ENCODE assay signal across 23 mouse cellular contexts in the genomic region with DNA sequence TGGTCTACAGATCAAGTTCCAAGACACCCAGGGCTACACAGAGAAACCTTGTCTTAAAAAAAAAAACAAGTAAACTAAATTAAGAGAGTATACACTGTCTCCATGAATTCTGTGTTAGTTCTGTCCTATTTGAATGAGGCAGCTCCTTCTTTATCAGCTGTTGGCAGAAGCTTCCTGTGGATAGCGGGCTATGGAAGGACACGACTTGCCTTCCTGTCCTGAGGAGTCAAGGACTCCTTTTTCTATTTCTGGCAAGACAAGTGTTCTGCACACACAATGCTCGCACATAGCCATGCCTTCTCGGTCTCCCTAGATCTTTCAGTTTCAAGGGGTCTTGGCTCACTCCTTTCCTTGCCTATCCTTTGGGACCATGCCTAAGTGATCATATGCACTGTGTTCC. TPM values are rescaled to one million over a fixed set of nuclear protein-coding genes. Genes with fewer than 3 reads are reported as not detected.
A peak's percentile ranks its signal among the peaks of the same experiment; 100 is the strongest.
DNase-seq lines count a peak whose midpoint lies in the region; ATAC-seq and TF ChIP-seq lines count a peak whose summit lies in the region.
"Had no signal": no experiment of that assay in that cellular context is flagged by ENCODE, and none has a peak within 500 bp of the region (broad histone marks: within the 10 kb centered on the region; RNA-seq: fewer than 3 reads in every experiment).

No protein-coding gene starts in this region.

- H3K4me1 ChIP-seq in heart, embryonic 12.5 days (replicated peaks): 0 out of 2 replicates have a peak, but pooled peaks cover 5% of the 10 kb centered on the region
- peaks cover 9% of the 10 kb centered on the region for H3K4me1 ChIP-seq in heart, embryonic 10.5 days
- H3K4me1 ChIP-seq in liver, embryonic 12.5 days: peaks cover 11% of the 10 kb centered on the region; the same call in 1 of the 2 replicates
- H3K4me1 ChIP-seq in MEL (ENCODE audit: control insufficient read depth in 1 of 2, insufficient read depth in 2 of 2, low read length in 2 of 2): peaks cover under 1 to 6% of the 10 kb centered on the region in 2 experiments; a peak in 3 of 4 replicates
- peaks cover 4% of the 10 kb centered on the region for H3K4me1 ChIP-seq in liver, postnatal 0 days (ENCODE audit: insufficient read depth)
- H3K4me1 ChIP-seq: embryonic facial prominence, embryonic 15.5 days; limb, embryonic 12.5 days; midbrain, embryonic 13.5 days; stomach, embryonic 15.5 days had no signal

- no peak for TF ChIP-seq CTCF in MEL (IDR thresholded peaks at IDR 0.05 in 2 of 3, conservative IDR thresholded peaks at IDR 0.05 in 1 of 3; ENCODE audit: control insufficient read depth in 1 of 3, insufficient read depth in 1 of 3, low read depth in 2 of 3, low read length in 3 of 3, poor library complexity in 1 of 3, severe bottlenecking in 1 of 3)
- no peak for TF ChIP-seq CTCF in liver, postnatal 0 days (IDR thresholded peaks at IDR 0.05; ENCODE audit: low read depth)

- H3K27me3 ChIP-seq in heart, embryonic 12.5 days (replicated peaks): no peaks in the 10 kb centered on the region
- H3K27me3 ChIP-seq in heart, embryonic 10.5 days (ENCODE audit: insufficient read depth, poor library complexity, severe bottlenecking): no peaks in the 10 kb centered on the region; the same call in 1 of the 2 replicates
- no peaks in the 10 kb centered on the region for H3K27me3 ChIP-seq in liver, embryonic 12.5 days (replicated peaks)
- H3K27me3 ChIP-seq in MEL (ENCODE audit: control insufficient read depth in 1 of 2, insufficient read depth in 2 of 2, low read length in 2 of 2): peaks cover 3 to 7% of the 10 kb centered on the region in 2 experiments
- no peaks in the 10 kb centered on the region for H3K27me3 ChIP-seq in liver, postnatal 0 days (ENCODE audit: insufficient read depth, low read length)
- H3K27me3 ChIP-seq: embryonic facial prominence, embryonic 15.5 days; limb, embryonic 12.5 days; midbrain, embryonic 13.5 days; stomach, embryonic 15.5 days had no signal

- TF ChIP-seq RAD21 in MEL (IDR thresholded peaks at IDR 0.05; ENCODE audit: low read depth, low read length): no peak

- 0 out of 2 replicates have a peak, but pooled peaks have one; percentile 29 for ATAC-seq in heart, embryonic 12.5 days (ENCODE audit: insufficient number of reproducible peaks, low FRiP score)
- no peak for ATAC-seq in liver, embryonic 12.5 days
- ATAC-seq in liver, postnatal 0 days: no peak; the same call in 1 of the 2 replicates
- ATAC-seq: inflammation-experienced regulatory T-cells, adult 6 months; midbrain, embryonic 13.5 days had no signal

- H3K9ac ChIP-seq in heart, embryonic 12.5 days: no peak overlapping the region
- H3K9ac ChIP-seq in liver, embryonic 12.5 days: no peak overlapping the region
- no peak overlapping the region for H3K9ac ChIP-seq in MEL (ENCODE audit: control insufficient read depth, low read depth, low read length, poor library complexity, severe bottlenecking)
- no peak overlapping the region for H3K9ac ChIP-seq in liver, postnatal 0 days (replicated peaks)
- H3K9ac ChIP-seq: embryonic facial prominence, embryonic 15.5 days; limb, embryonic 12.5 days; midbrain, embryonic 13.5 days; stomach, embryonic 15.5 days had no signal

- TF ChIP-seq EP300 in MEL (IDR thresholded peaks at IDR 0.05; ENCODE audit: low read depth in 1 of 2, low read length in 2 of 2): no peak
- TF ChIP-seq EP300 in liver, postnatal 0 days (IDR thresholded peaks at IDR 0.05; ENCODE audit: low read depth): peak; percentile 74

- no peak overlapping the region for H3K4me2 ChIP-seq in heart, embryonic 12.5 days
- no peak overlapping the region for H3K4me2 ChIP-seq in liver, embryonic 12.5 days
- no peak overlapping the region for H3K4me2 ChIP-seq in liver, postnatal 0 days (ENCODE audit: low read depth, low read length)
- H3K4me2 ChIP-seq: embryonic facial prominence, embryonic 15.5 days; limb, embryonic 12.5 days; midbrain, embryonic 13.5 days; stomach, embryonic 15.5 days had no signal

- no peaks in the 10 kb centered on the region for H3K36me3 ChIP-seq in heart, embryonic 12.5 days
- H3K36me3 ChIP-seq in heart, embryonic 10.5 days: no peaks in the 10 kb centered on the region
- no peaks in the 10 kb centered on the region for H3K36me3 ChIP-seq in liver, embryonic 12.5 days
- peaks cover 0 to 5% of the 10 kb centered on the region in 2 experiments; a peak in 2 of 4 replicates for H3K36me3 ChIP-seq in MEL (ENCODE audit: control insufficient read depth in 1 of 2, insufficient read depth in 2 of 2, low read length in 2 of 2)
- H3K36me3 ChIP-seq in liver, postnatal 0 days (replicated peaks; ENCODE audit: insufficient read depth, low read length): no peaks in the 10 kb centered on the region
- H3K36me3 ChIP-seq: embryonic facial prominence, embryonic 15.5 days; limb, embryonic 12.5 days; midbrain, embryonic 13.5 days; stomach, embryonic 15.5 days had no signal

- H3K27ac ChIP-seq in heart, embryonic 12.5 days (ENCODE audit: poor library complexity, severe bottlenecking): peak overlapping the region; percentile 42; the same call in 1 of the 2 replicates
- H3K27ac ChIP-seq in heart, embryonic 10.5 days: no peak overlapping the region
- peak overlapping the region; percentile 52; the same call in 1 of the 2 replicates for H3K27ac ChIP-seq in liver, embryonic 12.5 days
- no peak overlapping the region for H3K27ac ChIP-seq in MEL (ENCODE audit: control insufficient read depth, low read depth, low read length)
- no peak overlapping the region for H3K27ac ChIP-seq in liver, postnatal 0 days (ENCODE audit: low read depth)
- H3K27ac ChIP-seq: embryonic facial prominence, embryonic 15.5 days; limb, embryonic 12.5 days; macrophage; midbrain, embryonic 13.5 days; stomach, embryonic 15.5 days had no signal

- DNase-seq in heart, embryonic 10.5 days (ENCODE audit: low spot score): no peak
- DNase-seq in liver: no peak
- DNase-seq in MEL (ENCODE audit: low read depth, low spot score): no peak
- no peak for DNase-seq in liver, postnatal 0 days
- no peak for DNase-seq in left cerebral cortex, postnatal 14 days (ENCODE audit: low spot score in 2 of 2)
- DNase-seq: cerebellum, postnatal 10 days; embryo, embryonic 11 days; gastrocnemius, postnatal 36 days; kidney, postnatal 14 days; layer of hippocampus, adult 9-11 months; right cerebral cortex, postnatal 14 days; thymus, adult 2 months had no signal

- no peak for TF ChIP-seq POLR2A in MEL (IDR thresholded peaks at IDR 0.05; ENCODE audit: control insufficient read depth in 1 of 2, insufficient read depth in 1 of 2, low read depth in 1 of 2, low read length in 2 of 2, poor library complexity in 1 of 2)

- WGBS in heart, embryonic 12.5 days: 39% methylated on average over 4 of the region's 4 CpGs
- WGBS in heart, embryonic 10.5 days: 57% methylated on average over 4 of the region's 4 CpGs
- 25% methylated on average over 4 of the region's 4 CpGs for WGBS in liver, embryonic 12.5 days (ENCODE audit: insufficient replicate concordance)
- 54% methylated on average over 4 of the region's 4 CpGs for WGBS in liver, postnatal 0 days (ENCODE audit: insufficient replicate concordance)

- no peak overlapping the region for H3K4me3 ChIP-seq in heart, embryonic 12.5 days
- H3K4me3 ChIP-seq in heart, embryonic 10.5 days: no peak overlapping the region
- H3K4me3 ChIP-seq in liver, embryonic 12.5 days: no peak overlapping the region
- H3K4me3 ChIP-seq in MEL (ENCODE audit: control insufficient read depth in 1 of 2, insufficient read depth in 1 of 2, low read depth in 2 of 2, low read length in 2 of 2): no peak overlapping the region
- H3K4me3 ChIP-seq in liver, postnatal 0 days (ENCODE audit: low read depth, low read length): no peak overlapping the region
- H3K4me3 ChIP-seq: embryonic facial prominence, embryonic 15.5 days; limb, embryonic 12.5 days; midbrain, embryonic 13.5 days; stomach, embryonic 15.5 days had no signal

- intact Hi-C loops in left cerebral cortex, postnatal 14 days (cut with DNase I): no loop called here

- no peaks in the 10 kb centered on the region for H3K79me2 ChIP-seq in MEL (ENCODE audit: control insufficient read depth, insufficient read depth, low read length, poor library complexity)

- peaks cover 6% of the 10 kb centered on the region for H3K9me3 ChIP-seq in heart, embryonic 12.5 days (replicated peaks)
- no peaks in the 10 kb centered on the region for H3K9me3 ChIP-seq in heart, embryonic 10.5 days
- no peaks in the 10 kb centered on the region for H3K9me3 ChIP-seq in liver, embryonic 12.5 days (replicated peaks)
- H3K9me3 ChIP-seq in MEL (replicated peaks; ENCODE audit: insufficient read depth, low read length): no peaks in the 10 kb centered on the region
- H3K9me3 ChIP-seq in liver, postnatal 0 days (ENCODE audit: low read length): no peaks in the 10 kb centered on the region
- H3K9me3 ChIP-seq: embryonic facial prominence, embryonic 15.5 days; midbrain, embryonic 13.5 days; stomach, embryonic 15.5 days had no signal

RNA-seq across cellular contexts. Expression of a gene that starts 20.1 kb away (rescaled TPM):
- polyA plus RNA-seq in heart, embryonic 12.5 days (2016; fragmentation: Nextera tagmentation; extraction: Ambion mirVana): not detected in 2 replicates
- polyA plus RNA-seq in heart, embryonic 10.5 days (2016; fragmentation: Nextera tagmentation; extraction: Ambion mirVana): not detected in 2 replicates
- polyA plus RNA-seq in liver, embryonic 12.5 days (2016; fragmentation: Nextera tagmentation; extraction: Ambion mirVana): 0.12 and 0.20 TPM in 2 replicates
- not detected in 2 replicates for total RNA-seq in MEL (2012; rRNA removed)
- not detected for polyA plus RNA-seq in MEL (2012; ENCODE audit: insufficient read depth in 1 of 2, insufficient read length in 2 of 2, low read depth in 1 of 2, low replicate concordance in 2 of 2, missing spikeins in 1 of 2)
- 0.08 TPM in 1 of 2 replicates, not detected in the other for polyA plus RNA-seq in liver, postnatal 0 days (2015; fragmentation: Nextera tagmentation; extraction: Ambion mirVana)
- total RNA-seq in left cerebral cortex, postnatal 14 days (2021): under 1 TPM; 0.35 to 0.76 TPM
- total RNA-seq: gastrocnemius, postnatal 36 days had no signal
- polyA plus RNA-seq: forebrain, embryonic 11.5 days; hindbrain, embryonic 11.5 days; inflammation-experienced regulatory T-cells, adult 6 months; limb, embryonic 12.5 days; macrophage; neural tube, embryonic 14.5 days; stomach, embryonic 15.5 days had no signal

RNA-seq across cellular contexts. Expression of a gene that starts 47.1 kb away (rescaled TPM):
- polyA plus RNA-seq in heart, embryonic 12.5 days (2016; fragmentation: Nextera tagmentation; extraction: Ambion mirVana): 3.8 and 7.8 TPM in 2 replicates
- polyA plus RNA-seq in heart, embryonic 10.5 days (2016; fragmentation: Nextera tagmentation; extraction: Ambion mirVana): 3.9 and 5.0 TPM in 2 replicates
- 24.7 and 26.8 TPM in 2 replicates for polyA plus RNA-seq in liver, embryonic 12.5 days (2016; fragmentation: Nextera tagmentation; extraction: Ambion mirVana)
- not detected in 2 replicates for total RNA-seq in MEL (2012; rRNA removed)
- polyA plus RNA-seq in MEL (2012; ENCODE audit: insufficient read depth in 1 of 2, insufficient read length in 2 of 2, low read depth in 1 of 2, low replicate concordance in 2 of 2, missing spikeins in 1 of 2): under 1 TPM in 1 of 2 experiments, not detected in 1; 0.03 TPM
- polyA plus RNA-seq in liver, postnatal 0 days (2015; fragmentation: Nextera tagmentation; extraction: Ambion mirVana): 17.8 and 20.0 TPM in 2 replicates
- under 1 TPM in 1 of 2 experiments, not detected in 1; 0.13 TPM for total RNA-seq in left cerebral cortex, postnatal 14 days (2021)

RNA-seq across cellular contexts. Expression of a gene that starts 49.5 kb away (rescaled TPM):
- 0.06 TPM in 1 of 2 replicates, not detected in the other for polyA plus RNA-seq in heart, embryonic 12.5 days (2016; fragmentation: Nextera tagmentation; extraction: Ambion mirVana)
- polyA plus RNA-seq in heart, embryonic 10.5 days (2016; fragmentation: Nextera tagmentation; extraction: Ambion mirVana): 0.13 and 0.14 TPM in 2 replicates
- 0.88 and 1.9 TPM in 2 replicates for polyA plus RNA-seq in liver, embryonic 12.5 days (2016; fragmentation: Nextera tagmentation; extraction: Ambion mirVana)
- not detected in 2 replicates for total RNA-seq in MEL (2012; rRNA removed)
- polyA plus RNA-seq in MEL (2012; ENCODE audit: insufficient read depth in 1 of 2, insufficient read length in 2 of 2, low read depth in 1 of 2, low replicate concordance in 2 of 2, missing spikeins in 1 of 2): not detected
- polyA plus RNA-seq in liver, postnatal 0 days (2015; fragmentation: Nextera tagmentation; extraction: Ambion mirVana): 0.49 and 0.56 TPM in 2 replicates
- total RNA-seq in left cerebral cortex, postnatal 14 days (2021): not detected
- polyA plus RNA-seq: hindbrain, embryonic 11.5 days; macrophage; midbrain, embryonic 13.5 days; neural tube, embryonic 14.5 days had no signal

Comparison
In these comparisons a context has a peak if more than half of its experiments do, and no peak if none do; other contexts are left out.
1. H3K27ac ChIP-seq: peak in heart, embryonic 12.5 days (single experiment) and liver, embryonic 12.5 days (single experiment); none in heart, embryonic 10.5 days (single experiment), MEL (single experiment) and liver, postnatal 0 days (single experiment).